Mouse (Mus musculus) left cerebral cortex, postnatal 10 days (tissue): Measurements from ENCODE around the gene Mdm2. TPM values are rescaled to one million over a fixed set of nuclear protein-coding genes. Genes with fewer than 3 reads are reported as not detected.
"Not testable (repeated sequence)": the region's sequence is repeated elsewhere in the genome, so short reads cannot be mapped to it uniquely, and the experiment has no call there.

Experiments used
- DNase-seq, 2 experiments: peaks; one replicate each; pipeline ENCODE4 v3.0.0; 2021 to 2022; ENCODE audit warnings: low spot score in 2 of 2, mixed read lengths in 1 of 2; ENCODE audit errors: extremely low spot score in 1 of 2
- intact Hi-C: fragments of 180-260 bp; cut with DNase I; formaldehyde crosslinking; loops from one replicate; pipeline ENCODE4 v1.15.1; 2025
- total RNA-seq, 2 experiments: library from RNA; stranded (reverse); gene quantifications; 2 replicates each; pipeline ENCODE4 v1.2.3; 2021

Gene Mdm2
- total RNA-seq, 2 experiments from 2014 or later: 39.5 to 42.1 TPM

DNA sequence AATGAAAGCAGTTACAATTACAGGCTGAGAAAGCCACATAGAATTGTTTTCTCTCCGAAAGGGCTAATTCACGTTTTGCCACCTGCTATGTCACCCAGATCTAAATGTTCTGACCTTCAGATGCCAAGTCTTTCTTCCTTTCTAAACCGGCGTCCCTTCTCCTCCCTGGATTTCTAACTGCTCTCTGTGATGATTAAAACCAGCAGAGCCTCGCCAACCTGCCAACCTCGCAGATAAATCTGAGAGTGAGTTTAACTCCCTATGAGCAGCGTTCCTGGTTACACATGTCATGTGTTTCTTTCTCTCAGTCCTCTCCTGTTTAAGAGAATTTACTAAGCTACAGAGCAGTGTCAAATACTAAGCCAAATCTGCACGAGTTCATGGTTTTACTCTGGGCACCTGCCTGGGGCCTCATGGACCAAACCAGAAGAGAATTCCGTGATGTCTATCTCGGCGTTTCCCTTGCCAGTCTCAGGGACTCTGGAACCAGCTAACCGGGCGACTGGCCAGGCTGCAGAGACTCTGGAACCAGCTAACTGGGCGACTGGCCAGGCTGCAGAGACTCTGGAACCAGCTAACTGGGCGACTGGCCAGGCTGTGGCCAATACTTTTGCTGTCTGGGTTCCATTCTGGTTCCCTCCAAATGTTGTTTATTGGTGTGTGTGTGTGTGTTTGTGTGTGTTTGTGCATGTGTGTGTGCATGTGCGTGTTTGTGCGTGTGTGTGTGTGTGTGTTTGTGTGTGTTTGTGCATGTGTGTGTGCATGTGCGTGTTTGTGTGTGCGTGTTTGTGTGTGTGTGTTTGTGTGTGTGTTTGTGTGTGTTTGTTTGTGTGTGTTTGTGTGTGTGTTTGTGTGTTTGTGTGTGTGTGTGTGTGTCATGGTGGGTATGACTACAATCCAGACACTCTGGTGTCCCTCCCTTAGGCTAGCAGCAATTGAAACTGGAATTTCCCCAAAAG is 7.9 kb upstream of the Mdm2 start:
- peak in 1 of 2 experiments; percentile 77 for DNase-seq
- intact Hi-C loops: no loop called here

DNA sequence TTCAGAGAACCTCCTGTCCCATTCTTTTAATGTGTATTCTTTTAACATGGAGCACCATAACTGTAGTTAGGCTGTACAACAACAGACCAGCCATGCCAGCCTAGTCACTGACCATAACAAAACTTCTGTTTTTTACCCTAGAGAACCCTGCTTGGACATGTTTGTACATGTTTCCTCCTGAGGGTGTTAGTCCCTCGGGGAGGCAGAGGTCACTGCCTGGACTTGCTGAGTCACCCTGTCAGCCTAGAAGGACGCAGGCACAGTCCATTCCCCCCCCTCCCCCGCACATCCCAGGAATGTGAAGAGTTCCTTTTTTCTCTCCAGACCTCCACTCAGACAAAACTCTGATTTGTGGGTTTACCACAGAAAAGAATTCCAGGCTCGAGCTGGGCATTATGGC is 7.0 kb upstream of the Mdm2 start:
- intact Hi-C loops: no loop called here
- DNase-seq: peak in 1 of 2 experiments; percentile 59

DNA sequence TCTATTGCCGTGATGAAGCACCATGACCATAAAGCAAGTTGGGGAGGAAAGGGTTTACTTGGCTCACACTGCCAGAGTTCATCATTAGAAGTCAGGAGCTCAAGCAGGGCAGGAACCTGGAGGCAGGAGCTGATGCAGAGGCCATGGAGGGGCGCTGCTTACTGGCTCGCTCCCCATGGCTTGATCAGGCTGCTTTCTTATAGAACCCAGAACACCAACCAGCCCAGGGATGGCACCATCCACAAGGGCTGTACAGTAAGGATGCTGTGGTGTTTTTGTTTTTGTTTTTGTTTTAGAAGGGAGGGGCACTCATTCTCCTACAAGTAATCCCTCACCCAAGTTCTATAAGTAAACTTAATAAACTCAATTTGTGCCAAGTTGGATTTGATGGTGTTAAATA is 6.1 kb upstream of the Mdm2 start:
- no peak for DNase-seq
- intact Hi-C loops: no loop called here

DNA sequence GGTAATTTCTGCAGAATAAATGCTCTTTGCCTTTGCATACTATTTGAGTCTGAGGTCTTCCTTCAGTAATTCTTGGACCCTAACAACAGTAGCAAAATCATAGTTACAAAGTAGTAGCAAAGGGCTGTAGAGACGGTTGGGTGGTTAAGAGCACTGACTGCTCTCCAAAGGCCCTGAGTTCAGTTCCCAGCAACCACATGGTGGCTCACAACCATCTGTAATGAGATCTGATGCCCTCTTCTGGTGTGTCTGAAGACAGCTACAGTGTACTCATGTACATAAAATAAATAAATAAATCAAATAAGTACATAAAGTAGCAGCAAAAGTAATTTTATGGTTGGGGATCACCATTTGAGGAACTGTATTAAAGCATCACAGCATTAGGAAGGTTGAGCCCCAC is 5.1 kb upstream of the Mdm2 start:
- intact Hi-C loops, DNase-seq: not testable (repeated sequence)

GRCm38 (mm10) chr10:117714928-117715500 is 4.5 kb upstream of the Mdm2 start:
- DNase-seq: no peak
- intact Hi-C loops: no loop called here

- no peak for DNase-seq
- intact Hi-C loops: no loop called here
Measured at GRCm38 (mm10) chr10:117714048-117714545, 3.5 kb upstream of the Mdm2 start.

DNA sequence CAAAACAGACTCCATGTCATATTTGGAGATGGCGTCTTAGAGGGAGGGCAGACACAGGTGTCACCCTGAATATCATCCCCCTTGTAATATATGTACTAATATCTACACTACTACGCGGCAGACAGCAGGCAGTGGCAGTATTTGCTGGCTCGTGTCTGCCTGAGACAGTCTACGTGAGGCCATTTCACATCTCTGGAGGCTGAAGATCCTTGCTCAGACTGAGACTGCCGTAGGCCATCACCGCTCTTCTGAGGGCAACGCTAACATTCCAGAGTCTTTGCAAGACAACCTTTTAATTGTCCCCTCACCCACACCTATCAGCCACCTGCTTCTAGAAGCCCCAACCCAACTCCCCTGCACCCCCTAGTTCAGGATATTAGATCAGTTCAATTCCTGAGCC is 2.9 kb upstream of the Mdm2 start:
- intact Hi-C loops: no loop called here
- DNase-seq: no peak

GRCm38 (mm10) chr10:117712871-117713270 is 2.3 kb upstream of the Mdm2 start:
- DNase-seq: no peak
- intact Hi-C loops: no loop called here

GRCm38 (mm10) chr10:117712191-117712754 is 1.7 kb upstream of the Mdm2 start:
- intact Hi-C loops: no loop called here

GRCm38 (mm10) chr10:117711408-117711807 is 850 bp upstream of the Mdm2 start:
- no peak for DNase-seq
- intact Hi-C loops: no loop called here

More at GRCm38 (mm10) chr10:117712191-117712754, 1.7 kb upstream of the Mdm2 start:
- no peak for DNase-seq

GRCm38 (mm10) chr10:117709930-117710603 is 491 bp downstream of the Mdm2 start:
- peak; percentile 46 to 89 for DNase-seq
- intact Hi-C loops: no loop called here

DNA sequence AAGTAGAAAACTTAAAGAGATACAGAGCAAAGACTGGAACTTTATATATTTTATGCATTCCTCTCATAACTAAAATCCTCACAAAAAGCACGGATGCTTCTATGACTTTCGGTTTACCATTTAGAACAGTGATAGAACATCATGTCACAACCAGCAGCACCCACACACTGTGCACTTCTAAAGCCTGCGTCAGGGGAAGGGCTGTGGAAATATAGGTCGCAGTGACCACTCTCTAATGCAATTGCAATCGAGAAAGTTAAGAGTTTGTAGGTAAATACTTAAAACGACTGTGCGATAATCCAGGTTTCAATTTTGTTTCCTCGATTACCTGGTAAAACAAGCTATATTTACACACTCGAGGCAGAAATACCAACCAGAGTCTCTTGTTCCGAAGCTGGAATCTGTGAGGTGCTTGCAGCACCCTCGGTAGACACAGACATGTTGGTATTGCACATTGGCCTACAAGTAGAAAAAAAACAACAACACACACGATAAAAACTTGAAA is 1.2 kb downstream of the Mdm2 start:
- intact Hi-C loops: no loop called here
- no peak for DNase-seq

DNA sequence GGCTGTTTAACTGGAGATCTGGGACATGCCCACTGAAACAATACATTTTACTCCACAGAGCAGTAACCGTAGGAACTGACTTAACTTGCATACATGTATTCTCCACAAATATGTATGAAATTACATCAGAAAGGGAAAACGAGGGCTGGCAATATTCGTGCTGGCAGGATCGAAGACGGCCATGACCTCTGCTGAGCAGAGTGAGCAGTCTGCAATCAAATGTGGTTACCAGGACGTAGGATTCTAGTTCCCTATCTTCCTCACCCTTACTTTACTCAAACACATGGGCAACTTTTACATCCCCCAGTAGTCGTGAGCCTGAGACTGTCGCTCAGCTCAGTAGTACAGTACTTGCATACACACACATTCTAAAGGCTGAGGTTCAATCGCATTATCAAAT is 1.7 kb downstream of the Mdm2 start:
- intact Hi-C loops: no loop called here
- DNase-seq: no peak

GRCm38 (mm10) chr10:117708376-117708775 is 2.2 kb downstream of the Mdm2 start:
- no peak for DNase-seq
- intact Hi-C loops: no loop called here

DNA sequence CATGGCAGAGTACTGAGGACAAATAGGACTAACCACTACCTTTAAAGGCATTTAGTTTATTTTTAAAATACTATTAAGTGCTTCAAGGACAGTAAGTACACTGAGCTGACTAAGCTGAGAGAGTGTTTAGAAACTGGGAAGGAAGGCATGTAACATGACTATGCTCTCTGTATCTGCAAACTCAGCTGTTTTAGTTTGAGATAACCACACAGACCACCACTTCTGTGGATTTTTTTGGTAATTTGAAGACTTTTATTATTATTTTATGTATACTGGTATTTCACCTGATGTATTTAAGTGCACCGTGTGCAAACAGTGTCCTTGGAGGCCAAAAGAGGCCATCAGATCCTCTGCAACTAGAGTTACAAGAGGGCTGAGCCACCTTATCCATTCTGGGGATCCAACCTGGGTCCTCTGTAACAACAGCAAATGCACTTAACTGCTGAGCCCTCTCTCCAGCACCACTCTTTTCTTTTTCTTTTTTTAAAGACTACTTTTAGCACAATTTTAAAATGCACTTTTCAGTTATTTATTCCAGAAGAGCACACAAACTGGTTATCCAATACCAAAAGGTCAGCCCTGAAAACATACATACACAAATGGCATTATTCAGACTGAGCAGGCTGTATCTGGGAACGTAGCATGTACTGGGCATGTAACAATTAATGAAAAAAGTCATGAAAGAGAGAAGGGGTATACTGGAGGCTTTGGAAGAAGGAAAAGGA is 3.3 kb downstream of the Mdm2 start:
- DNase-seq: no peak
- intact Hi-C loops: no loop called here

- DNase-seq: no peak
- intact Hi-C loops: no loop called here
Measured at GRCm38 (mm10) chr10:117706440-117706839, 4.1 kb downstream of the Mdm2 start.

DNA sequence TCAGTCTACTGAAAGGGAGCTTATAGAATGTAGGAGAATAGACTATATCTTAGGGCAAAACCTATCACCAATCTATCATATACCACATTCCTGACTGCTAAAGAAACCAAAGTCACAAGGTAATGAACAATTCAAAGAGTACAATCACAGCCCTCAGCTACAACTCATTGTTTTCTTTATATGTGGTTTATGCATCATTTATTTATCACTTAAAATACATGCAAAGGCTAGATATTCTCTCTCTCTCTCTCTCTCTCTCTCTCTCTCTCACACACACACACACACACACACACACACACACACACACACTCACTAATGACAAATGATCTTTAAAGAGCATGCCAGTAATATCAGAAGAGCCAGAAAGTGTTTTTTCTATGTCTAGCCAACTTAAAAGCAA is 4.8 kb downstream of the Mdm2 start:
- no peak for DNase-seq
- intact Hi-C loops: no loop called here

DNA sequence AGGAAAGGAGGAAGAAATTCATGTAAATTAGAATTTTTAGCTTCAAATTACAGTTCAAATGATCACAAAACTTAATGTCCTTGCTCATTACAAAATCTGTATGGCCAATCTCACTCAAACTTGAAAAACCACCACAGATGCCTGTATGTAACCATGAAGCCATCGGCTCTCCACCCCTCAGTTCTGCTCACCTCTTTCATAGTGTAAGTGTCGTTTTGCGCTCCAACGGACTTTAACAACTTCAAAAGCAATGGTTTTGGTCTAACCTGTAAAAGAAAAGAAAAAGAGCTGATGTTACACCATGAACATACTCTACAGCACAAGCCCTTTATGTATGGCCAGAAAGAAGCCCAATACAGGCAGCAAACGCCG is 5.6 kb downstream of the Mdm2 start:
- intact Hi-C loops: no loop called here

More for the DNA sequence above, 5.6 kb downstream of the Mdm2 start:
- DNase-seq: no peak
